Mouse (Mus musculus) heart, postnatal 0 days (tissue): ENCODE data around the gene Mccc1. TPM values are rescaled to one million over a fixed set of nuclear protein-coding genes. Genes with fewer than 3 reads are reported as not detected.

Source experiments
- ATAC-seq: fragments of 200-750 bp; cut with Nextera tagmentation; 2 replicates; pipeline ENCODE4 v1.8.0; 2017; ENCODE audit warnings: low read depth, moderate number of reproducible peaks, moderate library complexity; ENCODE audit not compliant: insufficient read depth
- DNase-seq: peaks from one replicate; pipeline ENCODE4 v3.0.0-alpha.2; 2016; ENCODE audit warnings: low spot score
- H3K27ac ChIP-seq: fragments of 300-500 bp; sonication (generic); 2 replicates; pipeline ENCODE4 v1.5.1; 2014; ENCODE audit warnings: low read depth, mild to moderate bottlenecking
- H3K27me3 ChIP-seq: fragments of 300-500 bp; sonication (generic); 2 replicates; pipeline ENCODE4 v1.6.1; 2014; ENCODE audit warnings: low read length, mixed read lengths; ENCODE audit not compliant: control insufficient read depth, insufficient read depth
- H3K36me3 ChIP-seq: fragments of 300-500 bp; sonication (generic); replicated peaks from 2 replicates; pipeline ENCODE4 v1.6.1; 2014; ENCODE audit warnings: low read length, mixed read lengths; ENCODE audit not compliant: control insufficient read depth, insufficient read depth
- H3K4me1 ChIP-seq: fragments of 300-500 bp; sonication (generic); 2 replicates; pipeline ENCODE4 v1.6.1; 2014; ENCODE audit warnings: antibody characterized with exemption; ENCODE audit not compliant: control insufficient read depth, insufficient read depth
- H3K4me2 ChIP-seq: fragments of 300-500 bp; sonication (generic); 2 replicates; pipeline ENCODE4 v1.6.1; 2014; ENCODE audit warnings: low read depth, mild to moderate bottlenecking, low read length, moderate library complexity
- H3K4me3 ChIP-seq: fragments of 300-500 bp; sonication (generic); 2 replicates; pipeline ENCODE4 v1.5.1; 2014; ENCODE audit warnings: low read depth, low read length
- H3K9ac ChIP-seq: fragments of 300-500 bp; sonication (generic); replicated peaks from 2 replicates; pipeline ENCODE4 v1.6.1; 2014; ENCODE audit warnings: low read depth, low read length, mixed read lengths
- H3K9me3 ChIP-seq: fragments of 300-500 bp; sonication (generic); replicated peaks from 2 replicates; pipeline ENCODE4 v1.6.1; 2016; ENCODE audit warnings: low read length; ENCODE audit not compliant: control insufficient read depth
- CTCF ChIP-seq: IDR thresholded peaks from 2 replicates; pipeline ENCODE4 v1.5.1; 2016; ENCODE audit warnings: antibody characterized with exemption, control low read depth, low read depth
- EP300 ChIP-seq: IDR thresholded peaks from 2 replicates; pipeline ENCODE4 v1.6.1; 2016; ENCODE audit warnings: antibody characterized with exemption, low read depth
- WGBS: fragments of 180-500 bp; shearing (Covaris S2); extraction: QIAGEN DNeasy Blood & Tissue Kit; methylation state at CpG from one replicate; pipeline ENCODE4 v1.1.7; 2014; 5-methylcytosine and 5-hydroxymethylcytosine counted together
- polyA plus RNA-seq: library from polyadenylated mRNA; unstranded; fragments of >200 nt; fragmentation: Nextera tagmentation; extraction: Ambion mirVana; gene quantifications from 2 replicates; pipeline ENCODE4 v1.2.1, GENCODE M21; 2015
- total RNA-seq: library from RNA; depleted of rRNA; stranded (reverse); fragments of >200 nt; gene quantifications from 2 replicates; pipeline ENCODE4 v1.2.3, GENCODE M21; 2014; ENCODE audit warnings: low replicate concordance

The Mccc1 gene
- total and polyA plus RNA-seq, 2 experiments from 2014 or later, result 8.6 to 79.3 TPM

DNA sequence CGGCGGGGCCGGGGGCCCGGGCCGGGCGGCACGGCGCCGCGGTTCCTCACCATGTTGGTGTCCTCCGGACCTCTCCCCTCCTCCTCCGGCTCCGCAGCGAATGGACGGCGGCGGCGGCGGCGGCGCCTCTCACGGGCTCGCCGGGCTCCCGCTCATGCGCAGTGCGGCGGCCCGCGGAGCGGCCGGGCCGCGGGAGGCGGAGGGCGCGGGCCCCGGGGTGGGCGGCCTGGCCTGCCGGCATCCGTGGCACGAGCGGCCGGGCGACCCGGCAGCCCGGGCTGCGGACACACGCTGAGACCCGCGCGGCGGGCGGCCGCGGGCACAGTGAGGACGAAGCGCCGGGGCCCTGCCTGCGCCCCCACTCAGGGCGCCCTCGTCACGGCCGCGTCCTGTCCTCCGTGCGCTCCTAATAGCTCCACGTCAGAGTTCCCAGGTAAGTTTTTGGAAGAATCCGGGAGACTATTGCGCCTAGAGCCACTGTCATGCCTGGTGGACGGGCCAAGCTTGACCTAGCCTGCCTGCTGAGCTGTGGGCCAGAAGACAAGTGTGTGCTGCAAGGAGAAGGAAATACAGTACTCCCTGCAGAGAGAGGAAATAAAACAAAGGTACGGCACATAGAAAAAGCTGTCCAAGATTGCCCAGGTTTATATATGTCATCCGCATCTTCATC is 67.6 kb downstream of the Mccc1 start:
- ATAC-seq (peak; percentile 92), DNase-seq (peak; percentile 72)
- Histone ChIP-seq H3K4me2 (peak overlapping the region; percentile 86), H3K36me3 (0 out of 2 replicates have a peak, but pooled peaks cover under 1% of the 10 kb centered on the region), H3K4me3 (peak overlapping the region; percentile 87), H3K9ac (peak overlapping the region; percentile 97), H3K4me1 (peaks cover 20% of the 10 kb centered on the region), H3K27me3 (no peaks in the 10 kb centered on the region), H3K9me3 (no peaks in the 10 kb centered on the region), H3K27ac (peak overlapping the region; percentile 95)
- TF ChIP-seq CTCF (no peak), EP300 (no peak)
- under 1% methylated on average over 45 of the region's 73 CpGs for WGBS

DNA sequence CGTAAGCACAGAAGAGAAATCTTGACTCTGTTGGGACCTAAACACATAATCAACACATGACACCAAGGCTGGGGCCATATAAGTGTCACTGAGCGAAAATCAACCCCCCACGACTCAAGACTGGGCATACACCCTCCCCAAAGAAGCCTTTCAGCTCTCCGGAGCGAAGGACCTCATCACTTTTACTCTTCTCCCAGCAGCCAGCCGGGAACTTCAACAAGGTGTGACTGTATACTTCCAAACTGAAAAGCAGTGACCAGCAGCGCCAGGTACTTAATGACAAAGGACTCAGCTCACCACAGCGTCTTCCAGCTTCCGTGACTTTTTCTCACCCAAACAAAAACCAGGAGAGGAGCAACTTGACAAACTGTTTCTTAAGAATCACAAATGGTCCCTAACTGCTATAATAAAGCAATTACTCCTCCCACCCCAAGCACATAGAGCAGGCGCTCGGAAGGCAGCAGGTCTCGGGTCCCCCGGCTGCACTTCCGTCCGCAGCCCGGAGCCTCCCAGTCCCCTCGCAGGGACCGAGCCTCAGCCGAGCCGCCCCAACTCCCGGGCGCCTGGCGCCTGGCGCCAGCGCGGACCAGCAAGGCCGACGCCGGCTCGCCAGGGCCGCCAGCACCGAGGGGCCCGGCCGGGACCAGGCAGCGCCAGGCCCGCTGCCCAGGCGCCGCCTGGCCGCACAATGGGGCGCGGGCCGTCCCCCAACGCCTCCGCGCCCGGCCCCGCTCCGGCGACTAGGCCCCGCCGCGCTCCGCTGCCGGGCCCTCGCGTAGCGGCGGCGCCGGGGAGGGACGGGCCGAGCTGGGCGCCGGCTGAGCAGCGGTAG is 68.4 kb downstream of the Mccc1 start:
- H3K9ac ChIP-seq, result peak overlapping the region; percentile 97
- H3K36me3 ChIP-seq, result no peaks in the 10 kb centered on the region
- H3K27ac ChIP-seq, result peak overlapping the region; percentile 95
- DNase-seq (peak; percentile 55), ATAC-seq (peak; percentile 82)
- H3K9me3 ChIP-seq, result no peaks in the 10 kb centered on the region
- no peaks in the 10 kb centered on the region for H3K27me3 ChIP-seq
- peak overlapping the region; percentile 87 for H3K4me3 ChIP-seq
- H3K4me1 ChIP-seq, result peaks cover 26% of the 10 kb centered on the region
- TF ChIP-seq EP300 (no peak), CTCF (no peak)
- under 1% methylated on average over 59 of the region's 65 CpGs for WGBS
- peak overlapping the region; percentile 86 for H3K4me2 ChIP-seq

DNA sequence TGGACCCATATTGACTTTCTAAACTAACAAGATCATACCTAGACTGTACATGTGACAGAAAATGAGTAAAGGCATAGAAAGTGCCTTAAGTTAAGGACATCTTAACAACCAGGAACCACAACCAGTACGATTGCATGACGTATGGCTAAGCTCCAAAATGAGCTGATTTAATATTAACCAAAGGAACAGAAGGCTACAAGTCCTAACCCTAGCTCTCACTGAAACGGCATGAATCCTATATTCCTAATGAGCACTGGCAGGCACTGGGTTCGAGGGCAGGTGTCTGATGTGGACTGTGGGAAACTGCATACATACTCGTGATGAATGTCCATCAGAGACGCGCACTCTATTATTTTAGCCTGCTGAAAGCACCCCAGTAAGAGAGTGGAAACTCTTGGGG is 69.1 kb downstream of the Mccc1 start:
- peak overlapping the region; percentile 86 for H3K4me2 ChIP-seq
- WGBS, result 34% methylated on average over 7 of the region's 7 CpGs
- no peak for DNase-seq
- no peaks in the 10 kb centered on the region for H3K9me3 ChIP-seq
- peaks cover 26% of the 10 kb centered on the region for H3K4me1 ChIP-seq
- TF ChIP-seq CTCF, result no peak
- H3K36me3 ChIP-seq, result no peaks in the 10 kb centered on the region
- peak overlapping the region; percentile 87 for H3K4me3 ChIP-seq
- no peak overlapping the region for H3K27ac ChIP-seq
- no peaks in the 10 kb centered on the region for H3K27me3 ChIP-seq
- no peak for ATAC-seq
- peak overlapping the region; percentile 97 for H3K9ac ChIP-seq

DNA sequence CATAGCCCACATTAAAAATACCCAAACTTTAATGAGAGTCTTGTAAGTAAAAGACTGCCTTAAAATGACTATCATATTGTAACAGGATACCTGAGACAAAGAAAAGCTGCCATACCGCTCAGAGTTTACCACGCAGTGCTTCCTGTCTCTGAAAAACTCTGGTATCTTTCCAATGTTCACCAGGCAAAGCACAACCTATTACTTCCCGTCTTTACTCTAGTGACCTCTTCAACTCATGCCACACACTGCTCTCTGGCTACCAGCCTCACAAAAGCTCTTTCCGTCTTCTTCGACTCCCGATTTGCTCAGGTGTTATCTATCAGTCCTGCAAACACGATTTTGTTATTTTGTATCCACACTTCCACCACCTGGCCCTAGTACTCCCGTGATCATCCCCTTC is 70.6 kb downstream of the Mccc1 start:
- 6% methylated on average over 8 of the region's 8 CpGs for WGBS
- no peak overlapping the region for H3K4me3 ChIP-seq
- H3K4me1 ChIP-seq, result peaks cover 26% of the 10 kb centered on the region
- ATAC-seq (no peak), DNase-seq (no peak)
- no peak overlapping the region for H3K9ac ChIP-seq
- H3K27ac ChIP-seq, result peak overlapping the region; percentile 31; the same call in 1 of the 2 replicates
- H3K4me2 ChIP-seq, result peak overlapping the region; percentile 18; the same call in 1 of the 2 replicates
- H3K27me3 ChIP-seq, result no peaks in the 10 kb centered on the region
- no peak for TF ChIP-seq CTCF
- TF ChIP-seq EP300, result no peak
- H3K9me3 ChIP-seq, result no peaks in the 10 kb centered on the region
- no peaks in the 10 kb centered on the region for H3K36me3 ChIP-seq

DNA sequence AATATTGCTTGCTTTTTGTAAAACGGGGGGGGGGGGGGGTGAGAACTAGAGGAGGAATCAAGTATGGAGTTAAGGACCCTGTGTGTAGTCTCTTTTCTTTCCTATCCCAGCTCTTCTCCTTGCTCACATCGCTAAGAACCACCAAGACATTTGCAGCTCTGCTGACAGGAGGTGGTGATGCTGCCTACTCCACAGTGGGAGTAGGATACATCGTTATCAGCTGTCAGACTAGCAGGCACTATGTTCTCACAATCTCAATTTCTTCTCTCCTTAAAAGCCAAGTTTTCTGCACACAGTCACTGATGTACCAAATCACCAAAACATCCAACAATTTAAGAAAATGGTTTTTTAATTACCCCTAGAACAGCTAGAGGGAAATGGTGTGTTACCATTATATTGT is 71.1 kb downstream of the Mccc1 start:
- Histone ChIP-seq H3K4me3 (no peak overlapping the region), H3K9ac (no peak overlapping the region), H3K27ac (peak overlapping the region; percentile 31; the same call in 1 of the 2 replicates), H3K4me2 (peak overlapping the region; percentile 18; the same call in 1 of the 2 replicates), H3K4me1 (peaks cover 26% of the 10 kb centered on the region), H3K9me3 (no peaks in the 10 kb centered on the region), H3K36me3 (no peaks in the 10 kb centered on the region), H3K27me3 (no peaks in the 10 kb centered on the region)
- 20% methylated on average over 3 of the region's 3 CpGs for whole genome bisulfite sequencing
- ATAC-seq (no peak), DNase-seq (no peak)
- TF ChIP-seq EP300, result no peak
- no peak for TF ChIP-seq CTCF
